Mouse (Mus musculus) left cerebral cortex, adult 18-20 months (tissue): Measurements from ENCODE around the gene Gpr45. TPM values are rescaled to one million over a fixed set of nuclear protein-coding genes. Genes with fewer than 3 reads are reported as not detected.

ENCODE experiments used
- DNase-seq, 2 experiments: peaks; one replicate each; pipeline ENCODE4 v3.0.0; 2021 to 2022; ENCODE audit warnings: low spot score in 2 of 2, mixed read lengths in 1 of 2
- microRNA-seq, 2 experiments: library from miRNA; unstranded; fragments of <30 nt; microRNA quantifications; one replicate each; pipeline ENCODE4 v1.2.0; 2021
- total RNA-seq, 2 experiments: library from RNA; stranded (reverse); gene quantifications; 2 replicates each; pipeline ENCODE4 v1.2.3; 2021

Gpr45 gene
- total RNA-seq, 2 experiments from 2014 or later = 17.6 to 18.3 TPM

GRCm38 (mm10) chr1:43045204-43045982 lies 92.7 kb downstream of the Gpr45 start:
- no peak for DNase-seq

GRCm38 (mm10) chr1:43046990-43047389 lies 94.3 kb downstream of the Gpr45 start:
- no peak for DNase-seq

- DNase-seq = peak in 1 of 2 experiments; percentile 30
Observed at GRCm38 (mm10) chr1:43047811-43048210, 95.1 kb downstream of the Gpr45 start.

GRCm38 (mm10) chr1:43051903-43052302 lies 99.2 kb downstream of the Gpr45 start:
- DNase-seq = no peak

- DNase-seq = peak; percentile 81 to 86
Observed at GRCm38 (mm10) chr1:43065615-43066310, 113.1 kb downstream of the Gpr45 start.

- no peak for DNase-seq
Observed at GRCm38 (mm10) chr1:43066573-43066972, 113.9 kb downstream of the Gpr45 start.

GRCm38 (mm10) chr1:43067551-43067950 lies 114.9 kb downstream of the Gpr45 start:
- no peak for DNase-seq

GRCm38 (mm10) chr1:43070726-43071125 lies 118.1 kb downstream of the Gpr45 start:
- DNase-seq = no peak

GRCm38 (mm10) chr1:43072028-43072427 lies 119.4 kb downstream of the Gpr45 start:
- no peak for DNase-seq

GRCm38 (mm10) chr1:43072561-43072960 lies 119.9 kb downstream of the Gpr45 start:
- no peak for DNase-seq

- no peak for DNase-seq
Observed at GRCm38 (mm10) chr1:43074791-43075190, 122.1 kb downstream of the Gpr45 start.

- DNase-seq = no peak
Observed at GRCm38 (mm10) chr1:43078124-43078523, 125.5 kb downstream of the Gpr45 start.

- DNase-seq = no peak
Observed at GRCm38 (mm10) chr1:43082946-43083345, 130.3 kb downstream of the Gpr45 start.

Small RNAs within 50 kb of the gene (microRNA-seq; reads per million reads assigned to microRNA genes)
- 0 reads per million in 2 experiments for gene Gm24001

Other genes starting within 250 kb of the Gpr45 start
- gene Mrps9, start 101.6 kb upstream of the Gpr45 start, total RNA-seq = 10 to 100 TPM; 40.4 to 41.4 TPM
- 10 to 100 TPM; 37.7 to 41.8 TPM for gene Tgfbrap1, start 145.8 kb downstream of the Gpr45 start, total RNA-seq
- 10 to 100 TPM; 24.7 to 25.3 TPM for gene AI597479, start 145.8 kb downstream of the Gpr45 start, total RNA-seq
- 10 to 100 TPM; 48.9 to 55.4 TPM for gene Fhl2, start 244.1 kb downstream of the Gpr45 start, total RNA-seq